Mouse (Mus musculus): Measurements from ENCODE around the gene Tex47.

Tex47 gene

GRCm38 (mm10) chr5:7303819-7304218, at the start of gene Tex47:
Gene Tex47 (plus strand): TSS chr5:7304119.
- DNase-seq: no peak

GRCm38 (mm10) chr5:7276659-7277455, 27.1 kb upstream of the Tex47 start:
- DNase-seq: no peak

GRCm38 (mm10) chr5:7284336-7284735, 19.6 kb upstream of the Tex47 start:
- DNase-seq: no peak

GRCm38 (mm10) chr5:7302969-7303368, 950 bp upstream of the Tex47 start:
- no peak for DNase-seq

GRCm38 (mm10) chr5:7325594-7325993, 21.7 kb downstream of the Tex47 start:
- DNase-seq: no peak

GRCm38 (mm10) chr5:7344145-7345010, 40.5 kb downstream of the Tex47 start, which contains the start of gene Zfp804b:
Gene Zfp804b (minus strand): TSS chr5:7344756.
- DNase-seq: peak; percentile 61 to 70

GRCm38 (mm10) chr5:7345011-7345389, 41.1 kb downstream of the Tex47 start:
- no peak for DNase-seq
